Mouse (Mus musculus) thymus, postnatal 25 days (tissue): Measurements from ENCODE around the gene Eif1ad.
"Not testable (repeated sequence)": the region's sequence is repeated elsewhere in the genome, so short reads cannot be mapped to it uniquely, and the experiment has no call there.

ENCODE experiments used
- DNase-seq: peaks from one replicate; pipeline ENCODE4 v3.0.0; 2022

The Eif1ad gene

GRCm38 (mm10) chr19:5366175-5367052 is at the start of gene Eif1ad:
TSS of gene Eif1ad (plus strand) at chr19:5366741.
- DNase-seq: peak; percentile 94

- DNase-seq: peak; percentile 60
Observed at GRCm38 (mm10) chr19:5323801-5324200, 42.7 kb upstream of the Eif1ad start.

GRCm38 (mm10) chr19:5327970-5328369 is 38.6 kb upstream of the Eif1ad start:
- no peak for DNase-seq

GRCm38 (mm10) chr19:5334741-5335140 is 31.8 kb upstream of the Eif1ad start:
- no peak for DNase-seq

- no peak for DNase-seq
Observed at GRCm38 (mm10) chr19:5335441-5335840, 31.1 kb upstream of the Eif1ad start, which contains the start of gene Catsper1. TSS of gene Catsper1 (plus strand) at chr19:5335741.

- peak; percentile 81 for DNase-seq
Observed at GRCm38 (mm10) chr19:5337975-5338374, 28.6 kb upstream of the Eif1ad start.

GRCm38 (mm10) chr19:5341360-5341759 is 25.2 kb upstream of the Eif1ad start:
- DNase-seq: no peak

GRCm38 (mm10) chr19:5345297-5346131 is 21.0 kb upstream of the Eif1ad start:
- DNase-seq: no peak

GRCm38 (mm10) chr19:5348064-5348463 is 18.5 kb upstream of the Eif1ad start:
- DNase-seq: no peak

GRCm38 (mm10) chr19:5348526-5349501 is 17.7 kb upstream of the Eif1ad start:
- DNase-seq: peak; percentile 27

GRCm38 (mm10) chr19:5349502-5349873 is 17.1 kb upstream of the Eif1ad start, which contains the start of gene Cst6:
TSS of gene Cst6 (minus strand) at chr19:5349574.
- DNase-seq: not testable (repeated sequence)

- DNase-seq: no peak
Observed at GRCm38 (mm10) chr19:5353609-5354008, 12.9 kb upstream of the Eif1ad start.

- no peak for DNase-seq
Observed at GRCm38 (mm10) chr19:5356080-5356479, 10.5 kb upstream of the Eif1ad start.

GRCm38 (mm10) chr19:5362186-5362585 is 4.4 kb upstream of the Eif1ad start:
- DNase-seq: no peak

GRCm38 (mm10) chr19:5364124-5364523 is 2.4 kb upstream of the Eif1ad start:
- no peak for DNase-seq

- no peak for DNase-seq
Observed at GRCm38 (mm10) chr19:5365751-5366150, 790 bp upstream of the Eif1ad start.

GRCm38 (mm10) chr19:5367053-5367359 is 465 bp downstream of the Eif1ad start, which contains the start of gene Banf1:
TSS of gene Banf1 (minus strand) at chr19:5367168.
- DNase-seq: no peak

- no peak for DNase-seq
Observed at GRCm38 (mm10) chr19:5367455-5367854, 914 bp downstream of the Eif1ad start.

- DNase-seq: no peak
Observed at GRCm38 (mm10) chr19:5370932-5371331, 4.4 kb downstream of the Eif1ad start.

GRCm38 (mm10) chr19:5372724-5373123 is 6.2 kb downstream of the Eif1ad start:
- DNase-seq: no peak

- DNase-seq: no peak
Observed at GRCm38 (mm10) chr19:5374177-5374576, 7.6 kb downstream of the Eif1ad start.

GRCm38 (mm10) chr19:5374748-5375147 is 8.2 kb downstream of the Eif1ad start:
- no peak for DNase-seq

- no peak for DNase-seq
Observed at GRCm38 (mm10) chr19:5377446-5377845, 10.9 kb downstream of the Eif1ad start.
